Mouse (Mus musculus) kidney, postnatal 0 days (tissue): ENCODE measurements around the gene 6030408B16Rik. TPM values are rescaled to one million over a fixed set of nuclear protein-coding genes. Genes with fewer than 3 reads are reported as not detected.

ENCODE experiments used
- ATAC-seq: fragments of 200-750 bp; cut with Nextera tagmentation; replicated peaks from 2 replicates; pipeline ENCODE4 v1.8.0; 2017; ENCODE audit warnings: low read depth, moderate number of reproducible peaks, moderate TSS enrichment, moderate library complexity; ENCODE audit not compliant: low FRiP score
- DNase-seq: peaks from one replicate; pipeline ENCODE4 v3.0.0-alpha.2; 2016; ENCODE audit warnings: low spot score
- H3K27ac ChIP-seq: fragments of 300-500 bp; sonication (generic); 2 replicates; pipeline ENCODE4 v1.5.1; 2014; ENCODE audit warnings: mild to moderate bottlenecking
- H3K27me3 ChIP-seq: fragments of 300-500 bp; sonication (generic); 2 replicates; pipeline ENCODE4 v1.6.1; 2014; ENCODE audit warnings: low read length, mixed read lengths; ENCODE audit not compliant: insufficient read depth
- H3K36me3 ChIP-seq: fragments of 300-500 bp; sonication (generic); 2 replicates; pipeline ENCODE4 v1.6.1; 2014; ENCODE audit warnings: low read length, mixed read lengths; ENCODE audit not compliant: insufficient read depth
- H3K4me1 ChIP-seq: fragments of 300-500 bp; sonication (generic); replicated peaks from 2 replicates; pipeline ENCODE4 v1.6.1; 2014; ENCODE audit warnings: antibody characterized with exemption, low read length, mixed read lengths; ENCODE audit not compliant: insufficient read depth
- H3K4me2 ChIP-seq: fragments of 300-500 bp; sonication (generic); 2 replicates; pipeline ENCODE4 v1.6.1; 2014; ENCODE audit warnings: mild to moderate bottlenecking, low read length, moderate library complexity, mixed read lengths
- H3K4me3 ChIP-seq: fragments of 300-500 bp; sonication (generic); replicated peaks from 2 replicates; pipeline ENCODE4 v1.5.1; 2014; ENCODE audit warnings: low read depth, low read length
- H3K9ac ChIP-seq: fragments of 300-500 bp; sonication (generic); 2 replicates; pipeline ENCODE4 v1.6.1; 2014; ENCODE audit warnings: low read depth, low read length
- H3K9me3 ChIP-seq: fragments of 300-500 bp; sonication (generic); replicated peaks from 2 replicates; pipeline ENCODE4 v1.6.1; 2016; ENCODE audit warnings: low read length, inconsistent platforms, mixed read lengths
- CTCF ChIP-seq: IDR thresholded peaks from 2 replicates; pipeline ENCODE4 v1.5.1; 2016; ENCODE audit warnings: antibody characterized with exemption, low read depth, mild to moderate bottlenecking, moderate library complexity
- WGBS: fragments of 180-500 bp; shearing (Covaris S2); extraction: QIAGEN DNeasy Blood & Tissue Kit; methylation state at CpG from one replicate; pipeline ENCODE4 v1.1.7; 2014; 5-methylcytosine and 5-hydroxymethylcytosine counted together
- polyA plus RNA-seq: library from polyadenylated mRNA; unstranded; fragments of >200 nt; fragmentation: Nextera tagmentation; extraction: Ambion mirVana; gene quantifications from 2 replicates; pipeline ENCODE4 v1.2.1, GENCODE M21; 2015

6030408B16Rik gene
- polyA plus RNA-seq, 1 experiment from 2014 or later, result 24.5 TPM

DNA sequence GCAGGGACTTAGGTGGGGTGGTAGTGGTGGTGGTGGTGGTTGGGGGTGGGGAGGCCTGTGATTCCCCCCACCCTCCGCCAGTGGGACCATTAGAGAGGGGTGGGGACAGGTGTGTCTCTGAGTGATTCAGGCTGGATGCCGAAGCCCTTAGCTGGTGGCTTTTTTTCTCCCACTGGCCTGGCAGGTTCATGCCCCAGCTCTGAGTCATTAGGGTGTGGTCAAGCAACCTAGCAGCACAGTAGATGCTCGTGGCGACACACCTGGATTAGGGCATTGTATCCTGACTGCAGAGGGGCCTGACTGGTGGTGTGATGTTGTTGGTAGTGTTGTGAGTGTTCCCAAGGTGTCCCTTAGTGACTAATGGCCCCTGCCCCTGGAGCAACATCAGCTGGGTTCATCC, 38.1 kb downstream of the 6030408B16Rik start:
- Histone ChIP-seq H3K9me3 (no peaks in the 10 kb centered on the region), H3K4me1 (no peaks in the 10 kb centered on the region; the same call in 1 of the 2 replicates), H3K27ac (no peak overlapping the region), H3K27me3 (no peaks in the 10 kb centered on the region), H3K9ac (no peak overlapping the region), H3K4me3 (no peak overlapping the region), H3K36me3 (no peaks in the 10 kb centered on the region), H3K4me2 (no peak overlapping the region)
- ATAC-seq (no peak), DNase-seq (no peak)
- 75% methylated on average over 4 of the region's 4 CpGs for WGBS
- TF ChIP-seq CTCF, result no peak

DNA sequence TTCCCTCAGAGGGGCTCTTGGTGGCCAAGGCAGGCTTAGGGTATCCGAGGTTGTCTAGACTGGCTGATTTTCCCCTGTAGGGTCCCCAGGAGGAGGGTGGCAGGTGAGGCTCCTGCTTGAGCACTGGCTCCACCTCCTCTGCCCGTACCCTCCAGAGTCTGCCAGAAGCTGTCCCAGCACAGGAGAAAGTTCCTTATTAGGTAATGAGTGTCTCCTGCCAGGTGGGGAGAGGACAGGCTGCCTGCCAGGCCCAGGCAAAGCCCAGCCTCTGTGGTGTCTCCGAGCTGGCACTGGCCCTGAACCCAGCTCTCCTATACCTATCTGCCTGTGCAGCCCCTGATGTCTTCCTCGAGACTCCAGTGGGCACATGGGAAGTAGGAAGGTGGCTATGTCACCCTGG, 39.4 kb downstream of the 6030408B16Rik start:
- no peak for DNase-seq
- no peak overlapping the region for H3K27ac ChIP-seq
- H3K4me2 ChIP-seq, result no peak overlapping the region

DNA sequence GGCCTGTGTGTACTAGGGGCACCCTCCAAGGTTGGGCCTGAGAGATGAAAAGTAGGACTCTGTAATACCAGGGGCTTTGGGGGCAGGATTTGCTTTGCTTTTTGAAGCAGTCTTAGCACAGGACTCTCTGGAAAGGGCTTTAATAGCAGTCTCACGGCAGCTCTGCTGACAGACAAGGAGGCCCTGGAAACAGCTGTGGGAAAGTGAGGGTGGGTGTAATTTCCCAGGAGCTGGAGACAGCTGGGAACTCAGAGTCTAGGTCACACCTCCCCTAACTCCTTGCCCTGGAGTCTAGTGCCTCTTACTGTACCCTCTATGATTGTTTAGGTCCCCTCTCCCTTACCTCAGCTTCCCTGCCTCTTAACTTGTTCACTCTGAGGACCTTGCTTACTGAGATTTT, 40.2 kb downstream of the 6030408B16Rik start:
- Histone ChIP-seq H3K36me3 (no peaks in the 10 kb centered on the region), H3K27me3 (no peaks in the 10 kb centered on the region), H3K27ac (no peak overlapping the region), H3K4me3 (no peak overlapping the region), H3K9ac (no peak overlapping the region), H3K9me3 (no peaks in the 10 kb centered on the region), H3K4me2 (no peak overlapping the region), H3K4me1 (no peaks in the 10 kb centered on the region; the same call in 1 of the 2 replicates)
- ATAC-seq, result no peak
- DNase-seq, result no peak
- 19% methylated on average over 1 of the region's 1 CpGs for WGBS
- TF ChIP-seq CTCF, result no peak

More for the DNA sequence above, 39.4 kb downstream of the 6030408B16Rik start:
- no peaks in the 10 kb centered on the region; the same call in 1 of the 2 replicates for H3K4me1 ChIP-seq
- H3K9ac ChIP-seq, result no peak overlapping the region
- no peaks in the 10 kb centered on the region for H3K36me3 ChIP-seq
- no peaks in the 10 kb centered on the region for H3K27me3 ChIP-seq
- no peak for TF ChIP-seq CTCF
- H3K4me3 ChIP-seq, result no peak overlapping the region
- 66% methylated on average over 4 of the region's 4 CpGs for WGBS
- no peaks in the 10 kb centered on the region for H3K9me3 ChIP-seq
- no peak for ATAC-seq

DNA sequence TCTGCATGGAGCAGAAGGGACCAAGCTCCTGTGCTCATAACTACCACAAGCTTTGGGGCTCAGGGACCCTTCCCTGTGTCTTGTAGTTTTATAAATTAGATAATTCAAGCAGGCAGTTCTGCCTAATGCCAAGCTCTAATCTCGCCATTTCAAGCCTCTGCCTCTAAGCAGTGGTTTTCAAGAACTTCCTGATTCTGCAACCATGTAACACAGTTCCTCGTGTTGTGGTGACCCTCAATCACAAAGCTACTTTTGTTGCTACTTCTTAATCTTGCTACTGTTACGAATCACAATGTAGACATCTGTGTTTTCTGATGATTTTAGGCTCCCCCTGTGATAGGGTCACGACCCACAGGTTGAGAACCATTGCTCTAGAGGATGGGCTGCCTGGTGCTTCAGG, 40.6 kb downstream of the 6030408B16Rik start:
- no peak for TF ChIP-seq CTCF
- Histone ChIP-seq H3K27ac (no peak overlapping the region), H3K9ac (no peak overlapping the region), H3K4me2 (no peak overlapping the region), H3K9me3 (no peaks in the 10 kb centered on the region), H3K4me1 (no peaks in the 10 kb centered on the region; the same call in 1 of the 2 replicates), H3K4me3 (no peak overlapping the region), H3K36me3 (no peaks in the 10 kb centered on the region), H3K27me3 (no peaks in the 10 kb centered on the region)
- no peak for DNase-seq
- no peak for ATAC-seq
- 73% methylated on average over 4 of the region's 4 CpGs for WGBS

DNA sequence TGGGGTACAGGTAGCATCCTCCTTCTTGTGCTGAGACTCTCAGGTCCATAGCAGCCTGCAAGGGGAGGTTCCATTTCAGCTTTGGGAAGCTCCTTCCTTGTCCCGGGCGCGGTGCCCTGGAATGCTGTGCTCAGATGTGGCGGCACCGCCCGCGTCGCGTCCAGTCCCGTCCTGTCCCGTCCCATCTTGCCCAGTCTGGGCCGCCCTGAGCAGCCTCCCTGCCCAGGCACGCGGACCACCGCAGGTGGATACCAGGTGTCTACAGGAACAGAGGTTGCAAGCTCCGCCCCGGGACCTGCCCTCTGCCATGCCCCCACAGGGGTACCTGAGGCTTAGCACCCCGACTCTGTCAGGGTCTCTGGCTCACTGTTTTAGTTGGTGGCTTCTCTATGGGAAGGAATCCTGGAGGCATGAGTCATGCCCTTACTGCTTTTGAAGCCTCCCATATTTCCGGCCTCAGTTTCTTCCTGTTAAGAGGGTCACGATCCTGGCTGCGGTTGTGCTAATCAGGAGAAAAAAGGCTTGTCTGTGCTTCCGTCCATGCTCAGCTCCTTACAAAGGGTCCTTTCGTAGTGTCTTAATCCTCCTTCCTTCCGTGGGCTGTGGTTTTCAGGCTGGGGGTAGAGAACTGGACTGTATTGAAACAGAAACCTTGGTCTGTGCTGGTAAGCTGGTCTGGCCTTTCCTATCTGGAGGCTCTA, 43.6 kb downstream of the 6030408B16Rik start:
- DNase-seq (peak; percentile 46), ATAC-seq (no peak)
- no peaks in the 10 kb centered on the region for H3K4me1 ChIP-seq
- no peaks in the 10 kb centered on the region for H3K27me3 ChIP-seq
- H3K36me3 ChIP-seq, result no peaks in the 10 kb centered on the region
- H3K27ac ChIP-seq, result no peak overlapping the region
- no peak overlapping the region for H3K9ac ChIP-seq
- H3K9me3 ChIP-seq, result no peaks in the 10 kb centered on the region
- no peak overlapping the region for H3K4me2 ChIP-seq
- no peak overlapping the region for H3K4me3 ChIP-seq
- no peak for TF ChIP-seq CTCF
- WGBS, result 49% methylated on average over 23 of the region's 24 CpGs

DNA sequence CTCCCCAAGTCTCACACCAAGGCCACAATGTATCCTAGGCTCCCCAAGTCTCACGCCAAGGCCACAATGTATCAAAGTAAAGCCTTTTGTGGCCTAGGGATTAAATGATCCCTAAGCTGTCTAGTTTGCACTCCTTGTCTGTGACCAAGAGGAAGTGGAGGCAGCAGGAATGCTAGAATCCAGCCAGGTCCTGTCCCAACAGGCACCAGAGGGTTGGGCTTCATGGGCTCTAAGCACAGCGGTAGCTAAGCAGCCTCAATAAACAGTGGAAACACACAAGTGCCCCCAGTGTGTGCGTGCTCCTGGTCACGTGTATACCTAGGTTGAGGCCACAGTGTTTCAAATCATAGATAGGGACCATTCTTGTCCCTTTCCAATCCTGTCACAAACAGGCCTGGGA, 45.3 kb downstream of the 6030408B16Rik start:
- Histone ChIP-seq H3K4me3 (no peak overlapping the region), H3K4me1 (no peaks in the 10 kb centered on the region), H3K9ac (no peak overlapping the region), H3K9me3 (no peaks in the 10 kb centered on the region), H3K27ac (no peak overlapping the region), H3K27me3 (no peaks in the 10 kb centered on the region), H3K36me3 (no peaks in the 10 kb centered on the region), H3K4me2 (no peak overlapping the region)
- WGBS, result 68% methylated on average over 4 of the region's 4 CpGs
- DNase-seq (no peak), ATAC-seq (no peak)
- TF ChIP-seq CTCF, result no peak

DNA sequence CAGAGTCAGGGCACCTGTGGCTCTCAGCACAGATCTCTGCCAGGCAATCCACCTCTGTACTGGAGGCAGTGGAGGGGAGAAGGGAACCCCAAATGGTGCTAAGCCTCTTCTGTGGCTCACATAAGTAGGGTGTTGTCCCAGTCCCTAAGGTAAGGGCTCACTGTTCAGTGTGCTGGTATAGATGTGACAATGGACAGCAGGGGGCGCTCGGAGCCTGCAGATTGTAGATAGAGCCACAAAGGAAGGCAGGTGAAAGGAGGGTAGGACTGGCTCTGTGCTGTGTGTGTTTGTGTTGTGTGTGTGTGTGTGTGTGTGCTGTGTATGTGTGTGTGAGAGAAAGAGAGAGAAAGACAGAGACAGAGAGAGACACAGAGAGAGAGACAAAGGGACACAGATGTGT, 46.5 kb downstream of the 6030408B16Rik start:
- no peaks in the 10 kb centered on the region for H3K36me3 ChIP-seq
- 0% methylated on average over 2 of the region's 2 CpGs for WGBS
- no peak overlapping the region for H3K27ac ChIP-seq
- no peaks in the 10 kb centered on the region for H3K27me3 ChIP-seq
- no peak overlapping the region for H3K9ac ChIP-seq
- ATAC-seq (peak; percentile 69), DNase-seq (peak; percentile 92)
- no peak overlapping the region for H3K4me2 ChIP-seq
- peak; percentile 97 for TF ChIP-seq CTCF
- H3K4me1 ChIP-seq, result no peaks in the 10 kb centered on the region
- no peaks in the 10 kb centered on the region for H3K9me3 ChIP-seq
- no peak overlapping the region for H3K4me3 ChIP-seq
